Mouse (Mus musculus): Measurements from ENCODE around the gene Dpagt1.
"Not testable (repeated sequence)": the region's sequence is repeated elsewhere in the genome, so short reads cannot be mapped to it uniquely, and the experiment has no call there.

The Dpagt1 gene

GRCm38 (mm10) chr9:44376141-44376540, 50.3 kb downstream of the Dpagt1 start:
- in situ Hi-C loops (cut with MboI, MseI) = no loop called here

GRCm38 (mm10) chr9:44377335-44377734, 51.5 kb downstream of the Dpagt1 start:
- in situ Hi-C loops (cut with MboI, MseI) = not testable (repeated sequence)

GRCm38 (mm10) chr9:44378153-44378730, 52.4 kb downstream of the Dpagt1 start:
- in situ Hi-C loops (cut with MboI, MseI) = no loop called here

- in situ Hi-C loops (cut with MboI, MseI) = no loop called here
Measured at GRCm38 (mm10) chr9:44379054-44379834, 53.4 kb downstream of the Dpagt1 start, which contains the start of gene Hyou1. TSS of gene Hyou1 (plus strand) at chr9:44379490.

- in situ Hi-C loops (cut with MboI, MseI) = no loop called here
Measured at GRCm38 (mm10) chr9:44379862-44380261, 54.0 kb downstream of the Dpagt1 start.
